Mouse (Mus musculus): ENCODE results near the gene Gabra5.

GRCm38 (mm10) chr7:57486907-57487306, 23.0 kb downstream of the Gabra5 start:
- TF ChIP-seq CTCF (IDR thresholded peaks at IDR 0.05; ENCODE audit: low read depth, low read length) (no peak), POLR2AphosphoS5 (IDR thresholded peaks at IDR 0.05; ENCODE audit: insufficient replicate concordance, low read depth, low read length) (no peak), TAL1 (conservative IDR thresholded peaks at IDR 0.05; ENCODE audit: low read depth, low read length) (no peak), GATA1 (IDR thresholded peaks at IDR 0.05; ENCODE audit: borderline replicate concordance, low read length) (no peak), GATA2 (IDR thresholded peaks at IDR 0.05; ENCODE audit: borderline replicate concordance, low read depth, low read length) (no peak)

Measured in G1E (cell line).